Mouse (Mus musculus): ENCODE measurements around the gene Trabd2b. TPM values are rescaled to one million over a fixed set of nuclear protein-coding genes. Genes with fewer than 3 reads are reported as not detected.
A peak's percentile ranks its signal among the peaks of the same experiment; 100 is the strongest.

Trabd2b gene
- polyA plus RNA-seq, 1 experiment from 2014 or later, result 0.50 TPM

DNA sequence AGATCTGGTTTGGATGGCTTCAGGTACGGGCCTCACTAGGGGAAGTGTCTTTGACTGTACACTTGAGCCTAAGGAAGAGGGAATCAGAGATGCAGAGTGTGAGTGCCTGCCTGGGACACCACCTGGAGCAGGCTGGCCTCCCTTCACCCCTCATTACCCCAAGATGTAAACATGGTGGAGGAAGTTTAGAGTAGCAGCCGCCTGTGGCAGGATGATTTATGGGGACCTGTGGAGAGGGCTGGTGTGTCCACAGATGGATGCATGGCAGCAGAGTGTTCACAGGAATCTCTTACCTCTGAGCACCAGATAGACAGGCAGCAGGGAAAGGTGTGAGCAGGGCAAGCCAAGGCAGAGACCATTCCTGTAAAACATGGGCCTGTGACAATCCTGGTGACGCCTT lies 199.1 kb downstream of the Trabd2b start:
- WGBS, result 78% methylated on average over 3 of the region's 3 CpGs
- Histone ChIP-seq H3K27me3 (replicated peaks; ENCODE audit: control insufficient read depth, insufficient read depth, low read length) (no peaks in the 10 kb centered on the region), H3K9ac (ENCODE audit: low read depth, low read length) (no peak overlapping the region), H3K4me2 (ENCODE audit: low read length) (no peak overlapping the region), H3K36me3 (ENCODE audit: control insufficient read depth, insufficient read depth, low read length) (no peaks in the 10 kb centered on the region), H3K27ac (ENCODE audit: low read depth, low read length) (no peak overlapping the region), H3K4me1 (ENCODE audit: control insufficient read depth, insufficient read depth, low read depth, low read length) (no peaks in the 10 kb centered on the region; the same call in 1 of the 2 replicates), H3K9me3 (ENCODE audit: control insufficient read depth, low read length) (no peaks in the 10 kb centered on the region), H3K4me3 (ENCODE audit: low read length) (no peak overlapping the region)
- no peak for ATAC-seq

DNA sequence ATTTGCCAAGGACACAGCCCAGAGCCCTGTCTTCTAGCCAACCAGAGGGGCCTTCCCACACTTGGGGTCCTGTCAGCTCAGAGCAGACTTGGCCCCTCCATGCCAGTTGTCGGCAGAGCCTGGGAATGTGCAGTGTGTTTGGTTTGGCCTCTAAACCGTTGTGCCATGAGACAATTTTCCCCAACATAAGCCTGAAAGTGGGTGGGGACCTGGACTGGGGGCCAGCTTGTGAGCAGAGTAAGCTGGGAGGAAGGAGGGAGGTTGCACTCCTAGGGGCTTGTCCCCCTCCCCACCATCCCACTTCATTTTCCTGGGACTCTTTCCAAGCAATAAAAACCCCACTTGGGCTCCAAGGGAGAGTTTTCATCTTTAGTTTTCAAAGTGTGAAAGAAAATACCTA lies 201.3 kb downstream of the Trabd2b start:
- no peak for ATAC-seq
- Histone ChIP-seq H3K4me1 (ENCODE audit: control insufficient read depth, insufficient read depth, low read depth, low read length) (no peaks in the 10 kb centered on the region), H3K4me2 (ENCODE audit: low read length) (no peak overlapping the region), H3K9me3 (ENCODE audit: control insufficient read depth, low read length) (no peaks in the 10 kb centered on the region), H3K27ac (ENCODE audit: low read depth, low read length) (no peak overlapping the region; the same call in 1 of the 2 replicates), H3K9ac (ENCODE audit: low read depth, low read length) (no peak overlapping the region), H3K27me3 (replicated peaks; ENCODE audit: control insufficient read depth, insufficient read depth, low read length) (no peaks in the 10 kb centered on the region), H3K36me3 (ENCODE audit: control insufficient read depth, insufficient read depth, low read length) (no peaks in the 10 kb centered on the region), H3K4me3 (ENCODE audit: low read length) (no peak overlapping the region)
- 59% methylated on average over 2 of the region's 2 CpGs for WGBS

DNA sequence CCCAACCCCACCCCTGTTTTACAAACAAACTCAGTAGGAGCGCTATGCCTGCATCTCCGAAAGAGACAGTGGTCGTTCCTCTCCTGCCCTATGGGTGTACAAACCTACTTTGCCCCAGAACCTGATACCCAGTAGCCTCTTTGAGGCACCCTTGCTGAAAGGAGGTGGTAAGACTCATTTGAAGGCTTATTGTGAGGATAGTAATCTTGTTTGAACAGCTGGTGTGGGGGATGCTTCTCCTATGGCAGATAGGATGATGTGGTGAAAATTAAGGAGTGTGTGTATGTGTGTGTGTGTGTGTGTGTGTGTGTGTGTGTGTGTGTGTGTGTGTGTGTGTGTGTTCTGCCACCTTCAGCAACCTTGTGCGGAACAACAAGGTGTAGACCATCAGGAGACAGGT lies 202.8 kb downstream of the Trabd2b start:
- H3K36me3 ChIP-seq (ENCODE audit: control insufficient read depth, insufficient read depth, low read length), result no peaks in the 10 kb centered on the region
- no peaks in the 10 kb centered on the region for H3K9me3 ChIP-seq (ENCODE audit: control insufficient read depth, low read length)
- no peak overlapping the region for H3K27ac ChIP-seq (ENCODE audit: low read depth, low read length)
- ATAC-seq, result no peak
- WGBS, result 86% methylated on average over 4 of the region's 4 CpGs
- no peak overlapping the region for H3K4me3 ChIP-seq (ENCODE audit: low read length)
- no peak overlapping the region for H3K4me2 ChIP-seq (ENCODE audit: low read length)
- H3K27me3 ChIP-seq (replicated peaks; ENCODE audit: control insufficient read depth, insufficient read depth, low read length), result no peaks in the 10 kb centered on the region
- no peaks in the 10 kb centered on the region; the same call in 1 of the 2 replicates for H3K4me1 ChIP-seq (ENCODE audit: control insufficient read depth, insufficient read depth, low read depth, low read length)
- H3K9ac ChIP-seq (ENCODE audit: low read depth, low read length), result no peak overlapping the region

DNA sequence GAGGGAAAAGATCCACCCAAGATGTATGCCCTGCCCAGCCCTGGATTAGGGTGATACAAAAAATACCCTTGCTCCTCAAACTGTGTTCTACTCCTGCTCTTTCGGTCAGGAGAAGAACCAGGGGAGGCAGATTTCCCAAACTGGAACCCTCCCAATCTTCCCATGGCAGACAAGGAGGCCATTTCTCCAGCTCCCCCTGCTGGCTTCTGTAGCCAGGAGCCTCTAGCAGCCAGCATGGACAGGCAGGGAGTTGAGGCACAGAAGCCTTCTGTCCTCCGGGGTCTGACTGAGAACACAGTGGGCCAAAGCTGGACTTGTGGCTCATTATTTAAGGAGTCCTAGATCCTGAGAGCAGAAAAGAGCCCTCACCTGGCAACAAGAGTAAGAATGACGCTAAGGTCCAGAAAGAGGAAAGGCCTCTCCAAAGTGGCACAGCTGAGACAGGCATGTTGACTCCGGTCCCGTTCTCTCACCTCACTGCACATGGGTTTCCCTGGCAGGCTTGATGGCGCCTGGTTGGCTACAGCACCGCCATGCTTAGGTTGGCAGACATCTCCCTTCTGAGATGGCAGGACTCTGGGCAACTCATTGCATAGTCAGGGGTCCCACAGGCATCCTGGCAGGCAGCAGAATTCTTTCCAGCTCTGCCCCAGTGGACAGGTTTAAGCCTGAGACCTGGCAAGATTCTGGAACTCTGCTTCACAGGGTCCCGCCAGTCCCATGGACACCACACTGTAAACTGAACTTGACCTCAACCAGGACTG lies 204.8 kb downstream of the Trabd2b start:
- no peak overlapping the region for H3K9ac ChIP-seq (ENCODE audit: low read depth, low read length)
- 76% methylated on average over 8 of the region's 8 CpGs for WGBS
- no peaks in the 10 kb centered on the region for H3K36me3 ChIP-seq (ENCODE audit: control insufficient read depth, insufficient read depth, low read length)
- no peak overlapping the region for H3K4me3 ChIP-seq (ENCODE audit: low read length)
- no peak overlapping the region for H3K27ac ChIP-seq (ENCODE audit: low read depth, low read length)
- H3K9me3 ChIP-seq (ENCODE audit: control insufficient read depth, low read length), result no peaks in the 10 kb centered on the region
- H3K4me2 ChIP-seq (ENCODE audit: low read length), result no peak overlapping the region
- ATAC-seq, result peak; percentile 55
- no peaks in the 10 kb centered on the region; the same call in 1 of the 2 replicates for H3K4me1 ChIP-seq (ENCODE audit: control insufficient read depth, insufficient read depth, low read depth, low read length)
- H3K27me3 ChIP-seq (replicated peaks; ENCODE audit: control insufficient read depth, insufficient read depth, low read length), result no peaks in the 10 kb centered on the region

DNA sequence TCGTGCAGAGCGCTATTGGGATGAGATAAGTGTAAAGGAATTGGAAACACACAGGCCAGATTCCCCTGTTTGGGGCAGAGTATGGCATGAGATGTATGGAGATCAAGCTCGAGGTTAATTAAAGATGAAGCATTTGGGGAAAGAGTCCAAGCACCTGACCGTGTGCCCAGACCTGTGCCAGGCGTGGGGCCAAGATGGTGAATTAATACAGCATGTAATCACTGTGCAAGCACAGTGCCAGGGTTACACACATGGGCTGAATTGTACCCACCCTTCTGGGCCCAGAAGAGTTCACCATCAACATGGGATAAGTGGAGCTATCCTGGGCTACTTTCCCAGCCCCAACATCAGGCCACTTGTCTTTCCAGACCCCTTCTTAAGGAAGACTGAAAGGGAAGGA lies 205.5 kb downstream of the Trabd2b start:
- Histone ChIP-seq H3K9me3 (ENCODE audit: control insufficient read depth, low read length) (no peaks in the 10 kb centered on the region), H3K4me3 (ENCODE audit: low read length) (no peak overlapping the region), H3K4me1 (ENCODE audit: control insufficient read depth, insufficient read depth, low read depth, low read length) (no peaks in the 10 kb centered on the region; the same call in 1 of the 2 replicates), H3K27ac (ENCODE audit: low read depth, low read length) (no peak overlapping the region), H3K9ac (ENCODE audit: low read depth, low read length) (no peak overlapping the region), H3K36me3 (ENCODE audit: control insufficient read depth, insufficient read depth, low read length) (no peaks in the 10 kb centered on the region), H3K4me2 (ENCODE audit: low read length) (no peak overlapping the region), H3K27me3 (replicated peaks; ENCODE audit: control insufficient read depth, insufficient read depth, low read length) (no peaks in the 10 kb centered on the region)
- ATAC-seq, result peak; percentile 67
- 78% methylated on average over 5 of the region's 5 CpGs for WGBS

DNA sequence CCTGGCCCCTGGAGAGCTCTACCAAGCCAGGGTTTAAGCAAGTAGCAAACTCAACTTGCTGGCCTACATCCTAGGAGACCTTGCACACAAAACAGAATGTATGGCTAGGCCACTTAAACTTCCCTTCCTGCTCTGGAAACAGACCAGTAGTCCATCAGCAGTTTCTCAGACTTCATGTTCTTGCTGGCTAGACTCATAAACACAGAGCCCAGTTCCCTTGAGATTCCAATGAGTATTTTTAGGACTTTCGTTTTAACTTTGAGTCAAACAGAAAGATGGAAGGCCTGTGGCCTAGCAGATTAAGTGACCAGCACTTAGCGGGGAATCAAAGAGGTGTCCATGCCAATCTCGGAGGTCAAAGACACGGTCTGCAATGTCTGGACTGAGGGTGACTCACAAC lies 206.3 kb downstream of the Trabd2b start:
- Histone ChIP-seq H3K36me3 (ENCODE audit: control insufficient read depth, insufficient read depth, low read length) (no peaks in the 10 kb centered on the region), H3K27me3 (replicated peaks; ENCODE audit: control insufficient read depth, insufficient read depth, low read length) (no peaks in the 10 kb centered on the region), H3K4me1 (ENCODE audit: control insufficient read depth, insufficient read depth, low read depth, low read length) (no peaks in the 10 kb centered on the region; the same call in 1 of the 2 replicates), H3K4me3 (ENCODE audit: low read length) (no peak overlapping the region), H3K9ac (ENCODE audit: low read depth, low read length) (no peak overlapping the region), H3K4me2 (ENCODE audit: low read length) (no peak overlapping the region), H3K27ac (ENCODE audit: low read depth, low read length) (no peak overlapping the region), H3K9me3 (ENCODE audit: control insufficient read depth, low read length) (no peaks in the 10 kb centered on the region)
- no peak for ATAC-seq
- 88% methylated on average over 4 of the region's 4 CpGs for WGBS

DNA sequence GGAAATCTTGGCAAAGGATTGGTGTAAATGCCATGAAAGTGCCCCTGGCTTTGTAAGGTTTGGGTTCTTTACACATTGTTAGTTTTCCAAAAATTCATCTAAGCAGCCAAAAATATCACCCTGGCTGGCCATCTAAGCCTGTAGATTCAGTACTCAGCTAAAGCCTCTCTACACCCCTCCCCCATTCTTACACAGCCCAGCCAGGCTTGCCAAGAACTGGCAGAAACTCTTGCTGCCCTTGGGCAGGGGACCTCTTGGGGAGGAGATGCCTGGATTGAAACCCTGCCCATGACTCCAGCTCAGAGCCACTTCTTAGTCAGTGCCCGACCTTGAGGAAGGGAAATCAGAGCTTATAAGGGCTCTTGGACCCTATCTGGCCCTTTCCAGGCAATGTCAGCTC lies 207.6 kb downstream of the Trabd2b start:
- Histone ChIP-seq H3K4me1 (ENCODE audit: control insufficient read depth, insufficient read depth, low read depth, low read length) (no peaks in the 10 kb centered on the region; the same call in 1 of the 2 replicates), H3K36me3 (ENCODE audit: control insufficient read depth, insufficient read depth, low read length) (no peaks in the 10 kb centered on the region), H3K9me3 (ENCODE audit: control insufficient read depth, low read length) (no peaks in the 10 kb centered on the region), H3K27me3 (replicated peaks; ENCODE audit: control insufficient read depth, insufficient read depth, low read length) (no peaks in the 10 kb centered on the region), H3K4me2 (ENCODE audit: low read length) (no peak overlapping the region), H3K27ac (ENCODE audit: low read depth, low read length) (no peak overlapping the region), H3K9ac (ENCODE audit: low read depth, low read length) (no peak overlapping the region), H3K4me3 (ENCODE audit: low read length) (no peak overlapping the region)
- ATAC-seq, result no peak
- 62% methylated on average over 1 of the region's 1 CpGs for WGBS

DNA sequence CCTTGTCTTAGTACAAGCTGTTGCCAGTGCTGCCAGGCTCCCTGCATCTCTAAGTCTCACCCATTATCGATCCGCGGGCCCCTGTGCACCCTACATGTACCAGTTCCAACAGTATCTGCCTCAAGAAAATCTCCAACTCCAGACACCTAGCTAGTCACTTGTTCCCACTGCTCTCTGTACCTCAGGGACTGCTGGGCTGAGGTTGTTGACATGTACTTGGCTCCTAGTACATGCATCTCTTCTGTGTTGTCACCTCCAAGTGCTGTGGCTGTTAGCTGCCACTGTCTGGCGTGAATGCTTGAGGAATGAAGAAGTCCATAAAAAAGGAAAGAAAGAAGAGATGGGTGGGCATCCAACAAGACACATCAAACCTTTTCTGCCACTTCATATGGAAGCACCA lies 209.2 kb downstream of the Trabd2b start:
- no peaks in the 10 kb centered on the region for H3K27me3 ChIP-seq (replicated peaks; ENCODE audit: control insufficient read depth, insufficient read depth, low read length)
- H3K4me1 ChIP-seq (ENCODE audit: control insufficient read depth, insufficient read depth, low read depth, low read length), result no peaks in the 10 kb centered on the region; the same call in 1 of the 2 replicates
- H3K9ac ChIP-seq (ENCODE audit: low read depth, low read length), result no peak overlapping the region
- H3K4me3 ChIP-seq (ENCODE audit: low read length), result no peak overlapping the region
- 89% methylated on average over 4 of the region's 4 CpGs for WGBS
- no peak overlapping the region for H3K4me2 ChIP-seq (ENCODE audit: low read length)
- no peak for ATAC-seq
- H3K9me3 ChIP-seq (ENCODE audit: control insufficient read depth, low read length), result no peaks in the 10 kb centered on the region
- H3K27ac ChIP-seq (ENCODE audit: low read depth, low read length), result no peak overlapping the region
- H3K36me3 ChIP-seq (ENCODE audit: control insufficient read depth, insufficient read depth, low read length), result no peaks in the 10 kb centered on the region

DNA sequence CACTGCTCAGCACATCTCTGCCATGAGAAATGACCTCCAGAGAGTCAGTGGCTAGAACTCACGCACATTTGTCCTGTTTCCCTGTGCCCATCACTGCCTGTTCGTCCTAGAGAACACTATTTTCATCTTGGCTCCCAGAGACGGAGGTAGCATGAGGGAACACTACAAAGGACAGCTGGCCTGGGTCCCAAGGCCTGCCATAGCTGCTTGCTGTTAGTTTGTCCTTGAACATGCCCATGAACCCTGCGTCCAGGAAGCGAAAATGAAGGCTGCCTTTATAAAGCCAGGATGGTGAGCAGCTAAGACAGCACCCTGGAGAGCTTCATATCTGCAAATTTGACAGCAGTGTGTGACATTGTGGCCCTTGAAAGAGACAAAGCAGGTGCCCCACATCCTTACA lies 216.4 kb downstream of the Trabd2b start:
- Histone ChIP-seq H3K4me3 (ENCODE audit: low read length) (no peak overlapping the region), H3K27me3 (replicated peaks; ENCODE audit: control insufficient read depth, insufficient read depth, low read length) (no peaks in the 10 kb centered on the region; the same call in 1 of the 2 replicates), H3K9ac (ENCODE audit: low read depth, low read length) (no peak overlapping the region), H3K4me2 (ENCODE audit: low read length) (no peak overlapping the region), H3K9me3 (ENCODE audit: control insufficient read depth, low read length) (no peaks in the 10 kb centered on the region), H3K4me1 (ENCODE audit: control insufficient read depth, insufficient read depth, low read depth, low read length) (peaks cover 4% of the 10 kb centered on the region), H3K36me3 (ENCODE audit: control insufficient read depth, insufficient read depth, low read length) (no peaks in the 10 kb centered on the region), H3K27ac (ENCODE audit: low read depth, low read length) (no peak overlapping the region)
- 74% methylated on average over 5 of the region's 5 CpGs for WGBS
- no peak for ATAC-seq
